Mouse (Mus musculus) thymus, adult 2 months (tissue): ENCODE results near the gene Col6a3. TPM values are rescaled to one million over a fixed set of nuclear protein-coding genes. Genes with fewer than 3 reads are reported as not detected.

ENCODE experiments used
- DNase-seq: peaks from one replicate; pipeline ENCODE4 v3.0.0; 2021
- H3K27ac ChIP-seq: fragments of 200-500 bp; 2 replicates; pipeline ENCODE4 v1.5.1; 2012; ENCODE audit warnings: low read length, control low read depth; ENCODE audit not compliant: control insufficient read depth, insufficient read depth
- H3K27me3 ChIP-seq: fragments of 200-500 bp; 2 replicates; pipeline ENCODE4 v1.6.1; 2012; ENCODE audit warnings: mild to moderate bottlenecking, low read length, moderate library complexity, mixed read lengths; ENCODE audit not compliant: control insufficient read depth, insufficient read depth
- H3K36me3 ChIP-seq: fragments of 200-500 bp; 2 replicates; pipeline ENCODE4 v1.6.1; 2012; ENCODE audit warnings: mild to moderate bottlenecking, low read length, moderate library complexity; ENCODE audit not compliant: control insufficient read depth, insufficient read depth
- H3K4me1 ChIP-seq: fragments of 200-500 bp; replicated peaks from 2 replicates; pipeline ENCODE4 v1.6.1; 2012; ENCODE audit warnings: low read length; ENCODE audit not compliant: control insufficient read depth, insufficient read depth
- H3K4me3 ChIP-seq: fragments of 200-500 bp; 2 replicates; pipeline ENCODE4 v1.5.1; 2012; ENCODE audit warnings: mild to moderate bottlenecking, low read length, control low read depth, moderate library complexity; ENCODE audit not compliant: control insufficient read depth, insufficient read depth
- CTCF ChIP-seq: fragments of 200-500 bp; IDR thresholded peaks from 2 replicates; pipeline ENCODE4 v1.5.1; 2012; ENCODE audit warnings: mild to moderate bottlenecking, control low read depth, low read length, moderate library complexity, borderline replicate concordance; ENCODE audit not compliant: control insufficient read depth, poor library complexity, insufficient read depth; ENCODE audit errors: extremely low read depth
- POLR2A ChIP-seq: fragments of 200-500 bp; IDR thresholded peaks from 2 replicates; pipeline ENCODE4 v1.6.1; 2012; ENCODE audit warnings: mild to moderate bottlenecking, low read length, control low read depth, moderate library complexity; ENCODE audit not compliant: control insufficient read depth, poor library complexity, insufficient read depth; ENCODE audit errors: extremely low read depth
- WGBS: fragments of 180-500 bp; shearing (Covaris S2); methylation state at CpG from one replicate; pipeline ENCODE4 v1.1.7; 2018; 5-methylcytosine and 5-hydroxymethylcytosine counted together
- polyA plus RNA-seq: library from polyadenylated mRNA; depleted of rRNA; stranded (reverse); fragments of >200 nt; gene quantifications from 2 replicates; pipeline ENCODE4 v1.2.3, GENCODE M21; 2012; rRNA removed

Col6a3 gene
- polyA plus RNA-seq, 1 experiment: 6.8 TPM

- Histone ChIP-seq H3K27me3 (no peaks in the 10 kb centered on the region), H3K27ac (no peak overlapping the region), H3K4me3 (no peak overlapping the region), H3K36me3 (no peaks in the 10 kb centered on the region), H3K4me1 (no peaks in the 10 kb centered on the region)
- no peak for TF ChIP-seq POLR2A
- no peak for DNase-seq
These were observed 121.8 kb downstream of the Col6a3 start for GRCm38 (mm10) chr1:90722021-90722420.

- Histone ChIP-seq H3K4me1 (no peaks in the 10 kb centered on the region), H3K27me3 (no peaks in the 10 kb centered on the region), H3K36me3 (no peaks in the 10 kb centered on the region), H3K4me3 (no peak overlapping the region), H3K27ac (no peak overlapping the region)
- DNase-seq: no peak
- 80% methylated on average over 7 of the region's 7 CpGs for WGBS
- TF ChIP-seq POLR2A: no peak
- TF ChIP-seq CTCF: no peak
These were observed 123.0 kb downstream of the Col6a3 start for GRCm38 (mm10) chr1:90720610-90721241.

DNA sequence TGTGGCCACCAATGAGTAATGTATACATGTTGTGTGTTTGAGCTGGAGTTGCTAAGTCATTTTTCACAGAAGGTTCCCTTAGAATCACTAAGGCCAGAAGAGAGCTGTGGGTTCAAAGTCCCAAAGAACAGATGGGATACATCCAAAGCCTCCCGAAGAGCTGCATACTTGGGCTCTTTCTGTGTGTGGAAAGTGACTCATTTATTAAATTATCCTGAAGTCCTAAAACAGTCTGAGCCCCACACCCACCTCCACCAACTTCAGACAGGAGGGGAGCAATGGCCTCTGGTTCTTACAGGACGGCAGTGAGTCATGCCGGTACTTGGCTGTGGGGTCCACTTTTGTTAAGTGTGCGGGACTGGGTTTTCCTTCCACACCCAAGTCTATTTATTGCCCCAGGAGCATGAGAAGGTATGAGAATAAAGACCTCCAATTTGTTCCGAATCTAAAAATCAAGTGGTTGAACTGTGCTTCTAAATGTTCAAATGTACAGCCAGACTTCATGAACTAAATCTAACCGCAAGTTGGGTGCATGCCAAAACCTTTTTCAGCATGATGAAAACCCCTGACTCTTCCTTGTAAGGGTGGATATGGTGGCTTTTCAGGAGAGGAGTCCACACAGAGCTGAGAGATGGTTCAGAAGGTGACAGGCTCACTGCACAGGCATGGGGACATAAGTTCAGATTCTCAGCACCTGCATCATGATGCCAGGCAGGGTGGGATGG is 124.8 kb downstream of the Col6a3 start:
- H3K36me3 ChIP-seq: no peaks in the 10 kb centered on the region
- H3K4me1 ChIP-seq: no peaks in the 10 kb centered on the region
- no peak overlapping the region for H3K27ac ChIP-seq
- no peak overlapping the region for H3K4me3 ChIP-seq
- no peaks in the 10 kb centered on the region for H3K27me3 ChIP-seq
- no peak for DNase-seq
- WGBS: 92% methylated on average over 6 of the region's 6 CpGs
- no peak for TF ChIP-seq POLR2A
- TF ChIP-seq CTCF: no peak

GRCm38 (mm10) chr1:90716258-90716657 is 127.5 kb downstream of the Col6a3 start:
- Histone ChIP-seq H3K36me3 (no peaks in the 10 kb centered on the region), H3K27me3 (no peaks in the 10 kb centered on the region), H3K4me1 (no peaks in the 10 kb centered on the region), H3K4me3 (no peak overlapping the region), H3K27ac (no peak overlapping the region)
- no peak for DNase-seq
- no peak for TF ChIP-seq POLR2A
- 68% methylated on average over 2 of the region's 2 CpGs for WGBS

Other genes starting within 250 kb of the Col6a3 start
- gene Cops8, start 241.0 kb downstream of the Col6a3 start, polyA plus RNA-seq: 65.1 and 80.9 TPM in 2 replicates
- gene Mlph, start 71.1 kb upstream of the Col6a3 start, polyA plus RNA-seq: 1.4 and 2.0 TPM in 2 replicates
- gene Prlh, start 109.1 kb upstream of the Col6a3 start, polyA plus RNA-seq: not detected in 2 replicates
- gene Rab17, start 125.7 kb upstream of the Col6a3 start, polyA plus RNA-seq: 0.85 and 0.94 TPM in 2 replicates
- gene Lrrfip1, start 154.8 kb upstream of the Col6a3 start, polyA plus RNA-seq: 24.1 and 31.8 TPM in 2 replicates